Comparison of ENCODE assay signal across 10 mouse cellular contexts in genomic region chr11:75403301-75404052, GRCm38 (mm10). TPM values are rescaled to one million over a fixed set of nuclear protein-coding genes. Genes with fewer than 3 reads are reported as not detected.
A peak's percentile ranks its signal among the peaks of the same experiment; 100 is the strongest.
DNase-seq lines count a peak whose midpoint lies in the region; ATAC-seq and TF ChIP-seq lines count a peak whose summit lies in the region.
"Had no signal": no experiment of that assay in that cellular context is flagged by ENCODE, and none has a peak within 500 bp of the region (broad histone marks: within the 10 kb centered on the region; RNA-seq: fewer than 3 reads in every experiment).

No protein-coding gene starts in this region.

- DNase-seq in layer of hippocampus, adult 2 months (ENCODE audit: low spot score in 2 of 2) = no peak
- DNase-seq in layer of hippocampus, postnatal 25 days (ENCODE audit: extremely low spot score in 1 of 2, low spot score in 1 of 2) = no peak
- peak; percentile 16 for DNase-seq in heart, postnatal 0 days (ENCODE audit: low spot score)
- DNase-seq in skeletal muscle tissue, adult 2 months (ENCODE audit: low read depth, low spot score) = peak; percentile 64
- DNase-seq in cerebellum, postnatal 14 days = no peak
- DNase-seq in ovary, postnatal 36 days (ENCODE audit: low spot score) = no peak
- DNase-seq in right cerebral cortex, postnatal 36 days (ENCODE audit: low spot score in 2 of 2) = no peak

- H3K36me3 ChIP-seq in heart, postnatal 0 days (replicated peaks; ENCODE audit: control insufficient read depth, insufficient read depth, low read length) = peaks cover 19% of the 10 kb centered on the region

- TF ChIP-seq EP300 in heart, postnatal 0 days (IDR thresholded peaks at IDR 0.05; ENCODE audit: low read depth) = no peak

- no peaks in the 10 kb centered on the region for H3K27me3 ChIP-seq in heart, postnatal 0 days (ENCODE audit: control insufficient read depth, insufficient read depth, low read length)
- H3K27me3 ChIP-seq: limb, embryonic 13.5 days had no signal

- peak overlapping the region; percentile 76 for H3K27ac ChIP-seq in layer of hippocampus, adult 2 months
- peak overlapping the region; percentile 91 for H3K27ac ChIP-seq in brown adipose tissue, adult 24 weeks (replicated peaks; ENCODE audit: low read depth, low read length)
- peak overlapping the region; percentile 82 for H3K27ac ChIP-seq in heart, postnatal 0 days (ENCODE audit: low read depth)
- H3K27ac ChIP-seq: forebrain, embryonic 10.5 days; limb, embryonic 13.5 days had no signal

- H3K4me1 ChIP-seq in brown adipose tissue, adult 24 weeks (ENCODE audit: control insufficient read depth, insufficient read depth, insufficient read length, low read length) = peaks cover 9% of the 10 kb centered on the region; the same call in 1 of the 2 replicates
- peaks cover 14% of the 10 kb centered on the region; the same call in 1 of the 2 replicates for H3K4me1 ChIP-seq in heart, postnatal 0 days (ENCODE audit: control insufficient read depth, insufficient read depth)
- H3K4me1 ChIP-seq: forebrain, embryonic 10.5 days; limb, embryonic 13.5 days had no signal

- H3K9ac ChIP-seq in heart, postnatal 0 days (replicated peaks; ENCODE audit: low read depth, low read length) = no peak overlapping the region
- H3K9ac ChIP-seq: limb, embryonic 13.5 days had no signal

- no peak for TF ChIP-seq CTCF in layer of hippocampus, adult 2 months (conservative IDR thresholded peaks at IDR 0.05)
- TF ChIP-seq CTCF in heart, postnatal 0 days (IDR thresholded peaks at IDR 0.05; ENCODE audit: low read depth) = no peak

- H3K4me2 ChIP-seq in heart, postnatal 0 days (ENCODE audit: low read depth, low read length) = no peak overlapping the region
- H3K4me2 ChIP-seq: limb, embryonic 13.5 days had no signal

- H3K9me3 ChIP-seq in heart, postnatal 0 days (replicated peaks; ENCODE audit: control insufficient read depth, low read length) = no peaks in the 10 kb centered on the region
- H3K9me3 ChIP-seq: forebrain, embryonic 10.5 days; limb, embryonic 13.5 days had no signal

- no peak overlapping the region for H3K4me3 ChIP-seq in layer of hippocampus, adult 2 months
- no peak overlapping the region for H3K4me3 ChIP-seq in brown adipose tissue, adult 24 weeks (ENCODE audit: insufficient read depth, low read depth, low read length)
- H3K4me3 ChIP-seq in heart, postnatal 0 days (ENCODE audit: low read depth, low read length) = no peak overlapping the region
- H3K4me3 ChIP-seq: forebrain, embryonic 10.5 days; limb, embryonic 13.5 days had no signal

- ATAC-seq in heart, postnatal 0 days (ENCODE audit: insufficient read depth, low read depth) = 0 out of 2 replicates have a peak, but pooled peaks have one; percentile 37

- WGBS in heart, postnatal 0 days = 64% methylated on average over 6 of the region's 6 CpGs

RNA-seq across cellular contexts. Expression of gene Serpinf1, which starts 19.0 kb away (rescaled TPM):
- 10 to 100 TPM; 14.0 to 15.6 TPM for total RNA-seq in layer of hippocampus, adult 2 months (2021)
- total RNA-seq in layer of hippocampus, postnatal 25 days (2021) = 10 to 100 TPM; 16.0 to 16.8 TPM
- polyA plus RNA-seq in brown adipose tissue, adult 24 weeks (2012; ENCODE audit: insufficient read depth, insufficient read length, missing spikeins) = 78.8 and 102 TPM in 2 replicates
- 27.3 and 112 TPM in 2 replicates for total RNA-seq in heart, postnatal 0 days (2014; rRNA removed; ENCODE audit: low replicate concordance)
- 20.4 and 24.4 TPM in 2 replicates for polyA plus RNA-seq in heart, postnatal 0 days (2015; fragmentation: Nextera tagmentation; extraction: Ambion mirVana)

RNA-seq across cellular contexts. Expression of gene Serpinf2, which starts 35.9 kb away (rescaled TPM):
- under 1 TPM; 0.38 to 0.52 TPM for total RNA-seq in layer of hippocampus, adult 2 months (2021)
- under 1 TPM; 0.39 to 0.59 TPM for total RNA-seq in layer of hippocampus, postnatal 25 days (2021)
- polyA plus RNA-seq in brown adipose tissue, adult 24 weeks (2012; ENCODE audit: insufficient read depth, insufficient read length, missing spikeins) = 0.48 TPM in 1 of 2 replicates, not detected in the other
- 1.2 and 2.4 TPM in 2 replicates for total RNA-seq in heart, postnatal 0 days (2014; rRNA removed; ENCODE audit: low replicate concordance)
- polyA plus RNA-seq in heart, postnatal 0 days (2015; fragmentation: Nextera tagmentation; extraction: Ambion mirVana) = not detected in 2 replicates

RNA-seq across cellular contexts. Expression of gene Wdr81, which starts 51.0 kb away (rescaled TPM):
- total RNA-seq in layer of hippocampus, adult 2 months (2021) = 10 to 100 TPM; 23.4 to 23.7 TPM
- total RNA-seq in layer of hippocampus, postnatal 25 days (2021) = 10 to 100 TPM; 21.9 to 22.7 TPM
- 5.5 and 7.2 TPM in 2 replicates for polyA plus RNA-seq in brown adipose tissue, adult 24 weeks (2012; ENCODE audit: insufficient read depth, insufficient read length, missing spikeins)
- 11.8 and 12.0 TPM in 2 replicates for total RNA-seq in heart, postnatal 0 days (2014; rRNA removed; ENCODE audit: low replicate concordance)
- 2.0 and 2.2 TPM in 2 replicates for polyA plus RNA-seq in heart, postnatal 0 days (2015; fragmentation: Nextera tagmentation; extraction: Ambion mirVana)

RNA-seq across cellular contexts. Expression of gene Smyd4, which starts 55.2 kb away (rescaled TPM):
- total RNA-seq in layer of hippocampus, adult 2 months (2021) = 10 to 100 TPM; 14.9 to 16.7 TPM
- 10 to 100 TPM; 14.3 to 14.5 TPM for total RNA-seq in layer of hippocampus, postnatal 25 days (2021)
- 12.4 and 13.4 TPM in 2 replicates for polyA plus RNA-seq in brown adipose tissue, adult 24 weeks (2012; ENCODE audit: insufficient read depth, insufficient read length, missing spikeins)
- total RNA-seq in heart, postnatal 0 days (2014; rRNA removed; ENCODE audit: low replicate concordance) = 13.1 and 19.7 TPM in 2 replicates
- 13.2 and 14.8 TPM in 2 replicates for polyA plus RNA-seq in heart, postnatal 0 days (2015; fragmentation: Nextera tagmentation; extraction: Ambion mirVana)

RNA-seq across cellular contexts. Expression of gene Rpa1, which starts 55.4 kb away (rescaled TPM):
- total RNA-seq in layer of hippocampus, adult 2 months (2021) = 10 to 100 TPM; 64.1 to 67.0 TPM
- total RNA-seq in layer of hippocampus, postnatal 25 days (2021) = 10 to 100 TPM; 58.8 to 59.5 TPM
- polyA plus RNA-seq in brown adipose tissue, adult 24 weeks (2012; ENCODE audit: insufficient read depth, insufficient read length, missing spikeins) = 20.1 and 24.7 TPM in 2 replicates
- 115 and 118 TPM in 2 replicates for total RNA-seq in heart, postnatal 0 days (2014; rRNA removed; ENCODE audit: low replicate concordance)
- polyA plus RNA-seq in heart, postnatal 0 days (2015; fragmentation: Nextera tagmentation; extraction: Ambion mirVana) = 62.9 and 66.9 TPM in 2 replicates

Comparison
In these comparisons a context has a peak if more than half of its experiments do, and no peak if none do; other contexts are left out.
1. DNase-seq: peak in heart, postnatal 0 days (single experiment) and skeletal muscle tissue, adult 2 months (single experiment); none in layer of hippocampus, adult 2 months (0 of 2), layer of hippocampus, postnatal 25 days (0 of 2), cerebellum, postnatal 14 days (0 of 2), ovary, postnatal 36 days (single experiment) and right cerebral cortex, postnatal 36 days (0 of 2).
2. Peak in every context shown above with its lines, with median percentiles within 50 percentile points of each other: H3K27ac ChIP-seq.